Mouse (Mus musculus) C3H10T1/2 (cell line): ENCODE data around the gene Nop58. TPM values are rescaled to one million over a fixed set of nuclear protein-coding genes. Genes with fewer than 3 reads are reported as not detected.

Experiments used
- polyA plus RNA-seq, 2 experiments: library from polyadenylated mRNA; unstranded; fragments of >200 nt; fragmentation: generic; extraction: Trizol; gene quantifications; one replicate each; pipeline ENCODE4 v1.2.1; 2012; ENCODE audit warnings: missing spikeins in 2 of 2

Gene Nop58
- polyA plus RNA-seq: 10 to 100 TPM; 15.0 to 23.8 TPM

DNA sequence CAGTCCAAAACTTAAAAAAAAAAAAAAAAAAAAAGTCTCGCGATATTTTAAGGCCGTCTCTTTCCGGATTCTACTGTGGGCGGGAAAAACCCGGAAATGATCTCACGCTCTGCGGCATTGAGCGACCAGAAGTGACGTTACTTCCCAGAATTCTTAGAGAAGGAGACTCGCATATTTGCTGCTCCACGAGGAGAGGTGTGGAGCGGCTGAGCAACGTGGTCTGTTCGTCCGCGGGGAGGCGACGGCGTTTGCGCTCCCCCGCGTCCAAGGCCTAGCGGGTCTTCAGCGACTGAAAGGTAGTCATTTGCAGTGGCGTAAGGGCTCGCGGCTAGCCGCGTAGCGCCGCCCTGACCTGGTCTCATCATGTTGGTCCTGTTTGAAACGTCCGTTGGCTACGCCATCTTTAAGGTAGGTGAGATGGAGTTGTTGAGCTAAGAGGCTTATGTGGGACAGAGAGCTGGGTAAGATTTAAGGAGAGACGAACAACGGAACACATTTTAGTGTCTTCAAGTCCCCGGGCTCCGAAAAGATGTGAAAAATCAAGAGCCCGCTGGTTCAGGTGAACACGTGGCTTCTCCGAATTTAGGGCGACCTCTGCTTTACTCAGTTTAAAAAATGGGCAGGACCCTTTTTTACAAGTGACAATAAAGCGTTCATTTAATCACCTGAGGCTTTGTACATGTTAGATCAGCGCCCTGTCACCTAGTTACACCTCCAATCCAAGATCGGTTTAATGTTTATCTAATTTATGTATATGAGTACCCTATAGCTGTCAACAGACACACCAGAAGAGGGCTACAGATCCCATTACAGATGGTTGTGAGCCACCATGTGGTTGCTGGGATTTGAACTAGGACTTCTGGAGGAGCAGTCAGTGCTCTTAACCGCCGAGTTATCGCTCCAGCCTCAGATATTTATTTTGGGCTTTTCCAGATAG, at the start of gene Nop58:
Gene Nop58, plus strand, starts transcription at position 153 of the 937 bp plus-strand sequence.

DNA sequence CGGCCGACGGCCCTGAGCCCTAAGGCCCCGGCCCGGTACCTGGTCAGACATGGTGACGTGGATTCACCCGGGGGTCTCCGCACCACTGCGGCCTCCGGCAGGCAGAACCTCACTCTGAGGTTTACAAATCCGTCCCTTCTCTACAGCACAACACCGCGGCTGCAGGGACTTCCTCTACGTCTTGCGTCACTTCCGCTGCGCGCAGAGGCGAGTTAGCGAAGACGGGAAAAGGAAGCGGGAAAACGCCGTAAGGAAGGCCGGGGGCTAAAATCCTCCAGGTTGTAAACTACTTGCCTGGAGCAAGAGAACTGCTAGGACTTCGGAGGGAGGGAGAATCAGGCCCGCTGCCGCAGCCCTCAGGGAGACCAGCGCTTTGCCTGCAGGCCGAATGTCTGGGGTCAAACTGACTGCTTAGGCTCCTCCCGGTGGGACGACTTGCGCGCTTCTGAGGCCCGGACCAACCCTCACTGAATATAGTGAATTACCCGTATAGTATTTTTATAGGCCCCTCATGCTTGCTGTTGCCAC, 14.1 kb upstream of the Nop58 start, which contains the start of gene Sumo1:
Gene Sumo1, minus strand, starts transcription at position 194 of the 528 bp plus-strand sequence.

DNA sequence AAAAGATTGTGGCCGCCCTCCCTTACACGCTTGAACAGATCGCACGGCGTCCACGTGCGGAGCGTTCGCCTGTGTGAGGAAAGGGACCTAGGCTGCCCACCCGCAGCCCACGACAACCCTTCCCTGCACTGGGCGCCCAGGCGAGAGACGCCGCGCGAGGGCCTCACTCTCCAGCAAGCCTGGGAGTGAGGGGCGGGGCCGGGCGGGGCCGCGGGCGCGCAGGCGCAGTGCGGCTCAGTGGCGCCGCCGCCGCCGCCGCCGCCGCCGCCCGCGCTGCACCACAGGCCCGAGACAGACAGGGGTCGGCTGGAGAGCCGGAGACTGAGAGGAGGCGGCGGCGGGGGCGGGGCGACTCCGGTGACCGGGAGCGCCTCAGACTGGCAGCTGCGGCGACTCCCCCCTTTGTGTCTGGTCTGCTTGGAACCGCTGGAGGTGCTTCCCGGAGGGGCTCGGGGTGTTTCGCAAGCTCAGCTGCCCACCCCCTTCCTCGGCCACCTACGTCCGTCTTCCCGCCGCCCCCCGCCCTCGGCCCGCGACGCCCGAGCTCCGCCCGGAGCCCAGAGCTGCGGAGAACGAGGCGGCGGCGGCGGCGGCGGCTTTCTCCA, 78.5 kb downstream of the Nop58 start, which contains the start of gene Bmpr2:
Gene Bmpr2, plus strand, starts transcription at position 237 of the 605 bp plus-strand sequence.

Other genes with a start within 250 kb of the Nop58 start
- 1 to 10 TPM; 1.1 to 9.6 TPM for gene Fzd7, start 202.5 kb upstream of the Nop58 start, polyA plus RNA-seq
- gene Gm973, start 168.7 kb upstream of the Nop58 start, polyA plus RNA-seq: under 1 TPM in 1 of 2 experiments, not detected in 1; 0.08 TPM
- 10 to 100 TPM in 1 of 2 experiments, 1 to 10 TPM in 1; 6.6 to 82.0 TPM for gene Sumo1, start 14.1 kb upstream of the Nop58 start, polyA plus RNA-seq
- 1 to 10 TPM in 1 of 2 experiments, under 1 TPM in 1; 0.21 to 1.9 TPM for gene Bmpr2, start 78.4 kb downstream of the Nop58 start, polyA plus RNA-seq
- 1 to 10 TPM in 1 of 2 experiments, under 1 TPM in 1; 0.83 to 3.5 TPM for gene Fam117b, start 228.0 kb downstream of the Nop58 start, polyA plus RNA-seq